Mouse (Mus musculus): ENCODE data around the gene Cobl. TPM values are rescaled to one million over a fixed set of nuclear protein-coding genes. Genes with fewer than 3 reads are reported as not detected.

Gene Cobl
- polyA plus RNA-seq, 1 experiment from 2014 or later, result 4.6 TPM

GRCm38 (mm10) chr11:12416899-12417298 is 47.9 kb downstream of the Cobl start:
- DNase-seq (ENCODE audit: low spot score) (peak; percentile 79), ATAC-seq (peak; percentile 72)
- no peaks in the 10 kb centered on the region for H3K36me3 ChIP-seq (ENCODE audit: control insufficient read depth, insufficient read depth, low read length)
- H3K4me2 ChIP-seq (ENCODE audit: low read length), result no peak overlapping the region
- no peaks in the 10 kb centered on the region for H3K27me3 ChIP-seq (replicated peaks; ENCODE audit: control insufficient read depth, insufficient read depth, low read length)
- H3K9ac ChIP-seq (ENCODE audit: low read length), result no peak overlapping the region
- H3K4me3 ChIP-seq (ENCODE audit: low read depth, low read length), result no peak overlapping the region
- H3K9me3 ChIP-seq (replicated peaks; ENCODE audit: control insufficient read depth, low read length), result no peaks in the 10 kb centered on the region
- WGBS, result 50% methylated on average over 7 of the region's 7 CpGs
- H3K27ac ChIP-seq (ENCODE audit: low read depth, low read length), result no peak overlapping the region
- H3K4me1 ChIP-seq (ENCODE audit: control insufficient read depth, insufficient read depth, low read length), result peaks cover 8% of the 10 kb centered on the region; the same call in 1 of the 2 replicates

- Histone ChIP-seq H3K9me3 (replicated peaks; ENCODE audit: control insufficient read depth, low read length) (no peaks in the 10 kb centered on the region), H3K27me3 (replicated peaks; ENCODE audit: control insufficient read depth, insufficient read depth, low read length) (no peaks in the 10 kb centered on the region), H3K36me3 (ENCODE audit: control insufficient read depth, insufficient read depth, low read length) (no peaks in the 10 kb centered on the region), H3K9ac (ENCODE audit: low read length) (no peak overlapping the region), H3K4me2 (ENCODE audit: low read length) (no peak overlapping the region), H3K27ac (ENCODE audit: low read depth, low read length) (no peak overlapping the region; the same call in 1 of the 2 replicates), H3K4me3 (ENCODE audit: low read depth, low read length) (no peak overlapping the region), H3K4me1 (ENCODE audit: control insufficient read depth, insufficient read depth, low read length) (peaks cover 8% of the 10 kb centered on the region; the same call in 1 of the 2 replicates)
- peak; percentile 94 for ATAC-seq
- DNase-seq (ENCODE audit: low spot score), result peak; percentile 89
- WGBS, result 10% methylated on average over 3 of the region's 3 CpGs
Measured at GRCm38 (mm10) chr11:12415329-12415728, 49.4 kb downstream of the Cobl start.

GRCm38 (mm10) chr11:12411950-12412349 is 52.8 kb downstream of the Cobl start:
- WGBS, result 86% methylated on average over 1 of the region's 1 CpGs
- Histone ChIP-seq H3K4me3 (ENCODE audit: low read depth, low read length) (no peak overlapping the region), H3K9ac (ENCODE audit: low read length) (no peak overlapping the region), H3K4me2 (ENCODE audit: low read length) (no peak overlapping the region), H3K36me3 (ENCODE audit: control insufficient read depth, insufficient read depth, low read length) (no peaks in the 10 kb centered on the region), H3K4me1 (ENCODE audit: control insufficient read depth, insufficient read depth, low read length) (peaks cover 7% of the 10 kb centered on the region; the same call in 1 of the 2 replicates), H3K27me3 (replicated peaks; ENCODE audit: control insufficient read depth, insufficient read depth, low read length) (no peaks in the 10 kb centered on the region), H3K9me3 (replicated peaks; ENCODE audit: control insufficient read depth, low read length) (no peaks in the 10 kb centered on the region), H3K27ac (ENCODE audit: low read depth, low read length) (no peak overlapping the region)
- no peak for ATAC-seq
- DNase-seq (ENCODE audit: low spot score), result no peak

GRCm38 (mm10) chr11:12411075-12411807 is 53.5 kb downstream of the Cobl start:
- no peaks in the 10 kb centered on the region for H3K36me3 ChIP-seq (ENCODE audit: control insufficient read depth, insufficient read depth, low read length)
- no peak for DNase-seq (ENCODE audit: low spot score)
- WGBS, result 94% methylated on average over 4 of the region's 4 CpGs

GRCm38 (mm10) chr11:12409463-12409862 is 55.3 kb downstream of the Cobl start:
- Histone ChIP-seq H3K27me3 (replicated peaks; ENCODE audit: control insufficient read depth, insufficient read depth, low read length) (no peaks in the 10 kb centered on the region), H3K9ac (ENCODE audit: low read length) (no peak overlapping the region), H3K36me3 (ENCODE audit: control insufficient read depth, insufficient read depth, low read length) (no peaks in the 10 kb centered on the region), H3K9me3 (replicated peaks; ENCODE audit: control insufficient read depth, low read length) (no peaks in the 10 kb centered on the region), H3K4me1 (ENCODE audit: control insufficient read depth, insufficient read depth, low read length) (no peaks in the 10 kb centered on the region), H3K4me2 (ENCODE audit: low read length) (no peak overlapping the region), H3K27ac (ENCODE audit: low read depth, low read length) (no peak overlapping the region), H3K4me3 (ENCODE audit: low read depth, low read length) (no peak overlapping the region)
- ATAC-seq (no peak), DNase-seq (ENCODE audit: low spot score) (no peak)
- 78% methylated on average over 4 of the region's 4 CpGs for WGBS

More at GRCm38 (mm10) chr11:12411075-12411807, 53.5 kb downstream of the Cobl start:
- no peaks in the 10 kb centered on the region for H3K27me3 ChIP-seq (replicated peaks; ENCODE audit: control insufficient read depth, insufficient read depth, low read length)
- H3K9me3 ChIP-seq (replicated peaks; ENCODE audit: control insufficient read depth, low read length), result no peaks in the 10 kb centered on the region
- no peak overlapping the region for H3K4me3 ChIP-seq (ENCODE audit: low read depth, low read length)
- H3K4me1 ChIP-seq (ENCODE audit: control insufficient read depth, insufficient read depth, low read length), result peaks cover 6% of the 10 kb centered on the region; the same call in 1 of the 2 replicates
- no peak overlapping the region for H3K27ac ChIP-seq (ENCODE audit: low read depth, low read length)
- H3K9ac ChIP-seq (ENCODE audit: low read length), result no peak overlapping the region
- no peak overlapping the region for H3K4me2 ChIP-seq (ENCODE audit: low read length)
- no peak for ATAC-seq

GRCm38 (mm10) chr11:12407834-12408233 is 56.9 kb downstream of the Cobl start:
- no peak overlapping the region for H3K9ac ChIP-seq (ENCODE audit: low read length)
- H3K27me3 ChIP-seq (replicated peaks; ENCODE audit: control insufficient read depth, insufficient read depth, low read length), result no peaks in the 10 kb centered on the region
- no peaks in the 10 kb centered on the region for H3K36me3 ChIP-seq (ENCODE audit: control insufficient read depth, insufficient read depth, low read length)
- no peak overlapping the region for H3K4me3 ChIP-seq (ENCODE audit: low read depth, low read length)
- no peak overlapping the region for H3K4me2 ChIP-seq (ENCODE audit: low read length)
- WGBS, result 86% methylated on average over 6 of the region's 6 CpGs
- no peak for DNase-seq (ENCODE audit: low spot score)
- H3K27ac ChIP-seq (ENCODE audit: low read depth, low read length), result no peak overlapping the region
- no peaks in the 10 kb centered on the region for H3K4me1 ChIP-seq (ENCODE audit: control insufficient read depth, insufficient read depth, low read length)
- ATAC-seq, result no peak
- no peaks in the 10 kb centered on the region for H3K9me3 ChIP-seq (replicated peaks; ENCODE audit: control insufficient read depth, low read length)

GRCm38 (mm10) chr11:12399903-12400302 is 64.9 kb downstream of the Cobl start:
- no peak for ATAC-seq
- H3K27ac ChIP-seq (ENCODE audit: low read depth, low read length), result no peak overlapping the region
- DNase-seq (ENCODE audit: low spot score), result no peak
- no peaks in the 10 kb centered on the region for H3K27me3 ChIP-seq (replicated peaks; ENCODE audit: control insufficient read depth, insufficient read depth, low read length)
- no peak overlapping the region for H3K4me3 ChIP-seq (ENCODE audit: low read depth, low read length)
- H3K4me1 ChIP-seq (ENCODE audit: control insufficient read depth, insufficient read depth, low read length), result no peaks in the 10 kb centered on the region
- H3K9ac ChIP-seq (ENCODE audit: low read length), result no peak overlapping the region
- WGBS, result 96% methylated on average over 2 of the region's 2 CpGs
- H3K9me3 ChIP-seq (replicated peaks; ENCODE audit: control insufficient read depth, low read length), result no peaks in the 10 kb centered on the region
- H3K36me3 ChIP-seq (ENCODE audit: control insufficient read depth, insufficient read depth, low read length), result no peaks in the 10 kb centered on the region
- no peak overlapping the region for H3K4me2 ChIP-seq (ENCODE audit: low read length)

- ATAC-seq (no peak), DNase-seq (ENCODE audit: low spot score) (no peak)
- Histone ChIP-seq H3K9ac (ENCODE audit: low read length) (no peak overlapping the region), H3K4me1 (ENCODE audit: control insufficient read depth, insufficient read depth, low read length) (no peaks in the 10 kb centered on the region), H3K36me3 (ENCODE audit: control insufficient read depth, insufficient read depth, low read length) (no peaks in the 10 kb centered on the region), H3K27me3 (replicated peaks; ENCODE audit: control insufficient read depth, insufficient read depth, low read length) (no peaks in the 10 kb centered on the region), H3K4me3 (ENCODE audit: low read depth, low read length) (no peak overlapping the region), H3K9me3 (replicated peaks; ENCODE audit: control insufficient read depth, low read length) (no peaks in the 10 kb centered on the region), H3K27ac (ENCODE audit: low read depth, low read length) (no peak overlapping the region), H3K4me2 (ENCODE audit: low read length) (no peak overlapping the region)
Measured at GRCm38 (mm10) chr11:12396196-12396595, 68.6 kb downstream of the Cobl start.

- Histone ChIP-seq H3K27me3 (replicated peaks; ENCODE audit: control insufficient read depth, insufficient read depth, low read length) (no peaks in the 10 kb centered on the region), H3K4me2 (ENCODE audit: low read length) (no peak overlapping the region), H3K9me3 (replicated peaks; ENCODE audit: control insufficient read depth, low read length) (no peaks in the 10 kb centered on the region), H3K4me3 (ENCODE audit: low read depth, low read length) (no peak overlapping the region), H3K9ac (ENCODE audit: low read length) (no peak overlapping the region), H3K4me1 (ENCODE audit: control insufficient read depth, insufficient read depth, low read length) (no peaks in the 10 kb centered on the region), H3K36me3 (ENCODE audit: control insufficient read depth, insufficient read depth, low read length) (no peaks in the 10 kb centered on the region), H3K27ac (ENCODE audit: low read depth, low read length) (no peak overlapping the region)
- WGBS, result 54% methylated on average over 1 of the region's 1 CpGs
- no peak for ATAC-seq
- DNase-seq (ENCODE audit: low spot score), result no peak
Measured at GRCm38 (mm10) chr11:12394701-12395100, 70.1 kb downstream of the Cobl start.
